Mouse (Mus musculus) liver, postnatal 0 days (tissue): ENCODE data around the gene Gm7247. TPM values are rescaled to one million over a fixed set of nuclear protein-coding genes. Genes with fewer than 3 reads are reported as not detected.

Experiments used
- ATAC-seq: fragments of 200-750 bp; cut with Nextera tagmentation; 2 replicates; pipeline ENCODE4 v1.8.0; 2017; ENCODE audit warnings: mild to moderate bottlenecking, moderate library complexity
- DNase-seq: peaks from one replicate; pipeline ENCODE4 v3.0.0-alpha.2; 2016
- H3K27ac ChIP-seq: fragments of 300-500 bp; sonication (generic); 2 replicates; pipeline ENCODE4 v1.5.1; 2014; ENCODE audit warnings: antibody characterized with exemption, moderate library complexity, mild to moderate bottlenecking, low read depth
- H3K27me3 ChIP-seq: fragments of 300-500 bp; sonication (generic); 2 replicates; pipeline ENCODE4 v1.6.1; 2014; ENCODE audit warnings: low read length, control low read depth, mixed read lengths; ENCODE audit not compliant: insufficient read depth
- H3K36me3 ChIP-seq: fragments of 300-500 bp; sonication (generic); replicated peaks from 2 replicates; pipeline ENCODE4 v1.6.1; 2014; ENCODE audit warnings: mild to moderate bottlenecking, control low read depth, low read length, moderate library complexity, mixed read lengths; ENCODE audit not compliant: insufficient read depth
- H3K4me1 ChIP-seq: fragments of 300-500 bp; sonication (generic); 2 replicates; pipeline ENCODE4 v1.6.1; 2014; ENCODE audit warnings: antibody characterized with exemption, mild to moderate bottlenecking, control low read depth; ENCODE audit not compliant: insufficient read depth
- H3K4me2 ChIP-seq: fragments of 300-500 bp; sonication (generic); 2 replicates; pipeline ENCODE4 v1.6.1; 2014; ENCODE audit warnings: low read depth, mild to moderate bottlenecking, low read length, moderate library complexity, mixed read lengths
- H3K4me3 ChIP-seq: fragments of 300-500 bp; sonication (generic); 2 replicates; pipeline ENCODE4 v1.5.1; 2014; ENCODE audit warnings: low read depth, low read length
- H3K9ac ChIP-seq: fragments of 300-500 bp; sonication (generic); replicated peaks from 2 replicates; pipeline ENCODE4 v1.6.1; 2014; ENCODE audit warnings: mild to moderate bottlenecking, moderate library complexity
- H3K9me3 ChIP-seq: fragments of 300-500 bp; sonication (generic); 2 replicates; pipeline ENCODE4 v1.6.1; 2016; ENCODE audit warnings: mild to moderate bottlenecking, control low read depth, low read length, mixed read lengths
- CTCF ChIP-seq: sonication (generic); IDR thresholded peaks from 2 replicates; pipeline ENCODE4 v1.5.1; 2016; ENCODE audit warnings: antibody characterized with exemption, low read depth
- EP300 ChIP-seq: IDR thresholded peaks from 2 replicates; pipeline ENCODE4 v1.6.1; 2016; ENCODE audit warnings: antibody characterized with exemption, low read depth, mild to moderate bottlenecking
- WGBS: fragments of 180-500 bp; shearing (Covaris S2); extraction: QIAGEN DNeasy Blood & Tissue Kit; methylation state at CpG from one replicate; pipeline ENCODE4 v1.1.7; 2014; ENCODE audit not compliant: insufficient replicate concordance; 5-methylcytosine and 5-hydroxymethylcytosine counted together
- polyA plus RNA-seq: library from polyadenylated mRNA; unstranded; fragments of >200 nt; fragmentation: Nextera tagmentation; extraction: Ambion mirVana; gene quantifications from 2 replicates; pipeline ENCODE4 v1.2.1, GENCODE M21; 2015

Gene Gm7247
- not detected in 2 replicates for polyA plus RNA-seq

GRCm38 (mm10) chr14:51361456-51361855, at the start of gene Gm7247:
Gene Gm7247 (plus strand): TSS chr14:51361756.
- WGBS: 65% methylated on average over 1 of the region's 1 CpGs
- no peak for ATAC-seq
- H3K27ac ChIP-seq: no peak within 1 kb of the TSS

GRCm38 (mm10) chr14:51324001-51324400, 37.6 kb upstream of the Gm7247 start:
- WGBS: 45% methylated on average over 1 of the region's 1 CpGs
- ATAC-seq: no peak
- no peaks in the 10 kb centered on the region for H3K9me3 ChIP-seq

More at GRCm38 (mm10) chr14:51361456-51361855, at the start of gene Gm7247:
- H3K4me2 ChIP-seq: no peak within 1 kb of the TSS
- no peaks in the 10 kb centered on the region for H3K9me3 ChIP-seq
- no peaks in the 10 kb centered on the region for H3K4me1 ChIP-seq
- no peaks in the 10 kb centered on the region for H3K36me3 ChIP-seq
- no peak within 1 kb of the TSS for H3K9ac ChIP-seq
- 0 out of 2 replicates have a peak, but pooled peaks cover 3% of the 10 kb centered on the region for H3K27me3 ChIP-seq
- no peak for DNase-seq
- TF ChIP-seq EP300 (no peak), CTCF (no peak)
- H3K4me3 ChIP-seq: no peak within 1 kb of the TSS

DNA sequence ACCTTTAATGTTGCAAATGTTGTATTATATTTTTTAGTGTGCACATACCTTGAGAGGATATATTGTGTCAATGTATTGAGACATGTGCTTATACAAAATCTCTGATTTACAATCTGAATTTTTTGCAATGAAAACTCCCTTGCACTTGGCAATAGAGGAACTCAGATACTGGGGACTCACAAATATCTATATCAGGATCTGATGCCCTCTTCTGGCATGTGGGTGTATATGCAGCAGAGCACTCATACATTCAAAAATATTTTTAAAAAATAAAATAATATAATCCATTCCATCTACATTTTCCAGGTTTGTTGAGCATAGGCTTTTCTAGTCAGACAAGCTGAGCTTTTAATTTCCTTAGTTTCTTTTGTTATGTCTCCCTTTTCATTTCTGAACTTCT, 15.5 kb upstream of the Gm7247 start:
- no peak for DNase-seq
- ATAC-seq: no peak
- H3K4me2 ChIP-seq: no peak overlapping the region
- no peaks in the 10 kb centered on the region for H3K4me1 ChIP-seq
- H3K27me3 ChIP-seq: no peaks in the 10 kb centered on the region
- no peak overlapping the region for H3K9ac ChIP-seq
- no peaks in the 10 kb centered on the region for H3K9me3 ChIP-seq
- no peak overlapping the region for H3K27ac ChIP-seq
- no peaks in the 10 kb centered on the region for H3K36me3 ChIP-seq
- no peak overlapping the region for H3K4me3 ChIP-seq
- TF ChIP-seq EP300 (no peak), CTCF (no peak)

More at GRCm38 (mm10) chr14:51324001-51324400, 37.6 kb upstream of the Gm7247 start:
- no peak overlapping the region for H3K4me3 ChIP-seq
- no peaks in the 10 kb centered on the region for H3K36me3 ChIP-seq
- no peak overlapping the region for H3K9ac ChIP-seq
- no peaks in the 10 kb centered on the region for H3K27me3 ChIP-seq
- H3K4me1 ChIP-seq: no peaks in the 10 kb centered on the region
- DNase-seq: no peak
- H3K4me2 ChIP-seq: no peak overlapping the region
- TF ChIP-seq CTCF (no peak), EP300 (no peak)
- no peak overlapping the region for H3K27ac ChIP-seq

DNA sequence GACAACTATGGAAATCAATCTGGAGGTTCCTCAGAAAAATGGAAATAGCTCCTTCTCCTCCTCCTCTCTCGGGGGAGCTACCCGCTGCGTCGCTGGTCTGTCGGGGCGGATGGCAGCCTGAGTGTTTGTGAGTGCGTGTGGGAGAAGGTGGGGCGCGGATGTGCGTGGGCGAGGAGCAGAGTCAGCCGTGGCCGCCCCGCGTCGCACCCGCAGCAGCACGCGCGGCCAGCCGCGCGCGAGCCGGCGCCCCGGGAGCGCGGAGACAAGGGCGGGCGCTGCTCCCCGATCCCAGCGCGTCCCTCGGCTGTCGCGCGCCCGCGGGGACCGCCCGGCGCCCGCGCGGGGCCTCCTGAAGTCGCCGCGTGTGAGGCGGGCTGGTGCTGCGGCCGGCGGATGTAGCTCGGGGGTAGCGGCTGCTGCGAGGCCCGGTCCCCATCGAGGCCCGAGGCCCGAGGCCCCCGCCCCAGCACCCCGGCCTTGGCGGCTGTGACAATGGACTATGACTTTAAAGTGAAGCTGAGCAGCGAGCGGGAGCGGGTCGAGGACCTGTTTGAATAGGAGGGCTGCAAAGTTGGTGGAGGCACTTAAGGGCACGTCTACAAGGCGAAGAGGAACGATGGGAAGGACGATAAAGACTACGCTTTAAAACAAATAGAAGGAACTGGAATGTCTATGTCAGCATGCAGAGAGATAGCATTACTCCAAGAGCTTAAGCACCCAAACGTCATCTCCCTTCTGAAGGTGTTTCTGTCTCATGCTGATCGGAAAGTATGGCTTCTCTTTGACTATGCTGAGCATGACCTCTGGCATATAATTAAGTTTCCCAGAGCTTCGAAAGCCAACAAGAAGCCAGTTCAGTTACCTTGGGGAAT, 3.2 kb upstream of the Gm7247 start:
- no peak overlapping the region; the same call in 1 of the 2 replicates for H3K9ac ChIP-seq
- DNase-seq: peak; percentile 15
- no peak for ATAC-seq

GRCm38 (mm10) chr14:51382805-51383204, 21.2 kb downstream of the Gm7247 start:
- Histone ChIP-seq H3K27me3 (no peaks in the 10 kb centered on the region), H3K9me3 (peaks cover 8% of the 10 kb centered on the region), H3K4me2 (no peak overlapping the region), H3K36me3 (no peaks in the 10 kb centered on the region), H3K27ac (no peak overlapping the region), H3K4me3 (no peak overlapping the region), H3K4me1 (no peaks in the 10 kb centered on the region), H3K9ac (no peak overlapping the region)
- ATAC-seq: no peak
- 84% methylated on average over 20 of the region's 20 CpGs for WGBS
- DNase-seq: peak; percentile 18
- TF ChIP-seq EP300 (no peak), CTCF (no peak)

More for the DNA sequence above, 3.2 kb upstream of the Gm7247 start:
- TF ChIP-seq EP300 (no peak), CTCF (no peak)
- Histone ChIP-seq H3K27ac (no peak overlapping the region), H3K4me1 (no peaks in the 10 kb centered on the region), H3K36me3 (no peaks in the 10 kb centered on the region), H3K27me3 (0 out of 2 replicates have a peak, but pooled peaks cover 3% of the 10 kb centered on the region), H3K9me3 (no peaks in the 10 kb centered on the region), H3K4me3 (peak overlapping the region; percentile 33), H3K4me2 (peak overlapping the region; percentile 58)
- WGBS: 5% methylated on average over 54 of the region's 75 CpGs

DNA sequence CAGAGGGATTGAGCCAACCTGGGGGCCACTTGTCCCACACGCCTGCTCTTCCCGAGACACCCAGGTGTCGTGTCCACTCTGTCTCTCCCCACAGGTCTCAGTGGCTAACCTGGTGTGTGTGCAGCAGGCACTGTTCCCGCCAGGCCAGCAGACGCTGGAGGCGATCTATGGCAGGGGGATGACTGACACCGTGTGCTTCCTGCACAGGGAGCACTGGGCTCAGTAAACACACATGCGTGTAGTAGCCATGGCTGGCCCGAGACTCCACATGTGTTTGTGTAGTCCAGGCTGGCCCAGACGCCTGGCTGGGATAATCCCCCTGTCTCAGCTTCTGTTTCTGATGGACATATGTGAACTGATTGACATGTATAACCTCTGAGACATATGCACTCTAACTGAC, 22.8 kb downstream of the Gm7247 start:
- H3K9me3 ChIP-seq: peaks cover 8% of the 10 kb centered on the region
- no peak for ATAC-seq
- no peak overlapping the region for H3K27ac ChIP-seq
- H3K27me3 ChIP-seq: no peaks in the 10 kb centered on the region
- no peak for DNase-seq
- no peaks in the 10 kb centered on the region for H3K4me1 ChIP-seq
- no peak overlapping the region for H3K4me2 ChIP-seq
- no peak overlapping the region for H3K9ac ChIP-seq
- H3K36me3 ChIP-seq: no peaks in the 10 kb centered on the region
- TF ChIP-seq EP300 (no peak), CTCF (no peak)
- 92% methylated on average over 10 of the region's 10 CpGs for WGBS
- no peak overlapping the region for H3K4me3 ChIP-seq
